Mouse (Mus musculus) left cerebral cortex, postnatal 36 days (tissue): ENCODE data around the gene Rap1b. TPM values are rescaled to one million over a fixed set of nuclear protein-coding genes. Genes with fewer than 3 reads are reported as not detected.

Source experiments
- DNase-seq, 2 experiments: peaks; one replicate each; pipeline ENCODE4 v3.0.0; 2021 to 2022; ENCODE audit warnings: low spot score in 2 of 2, mixed read lengths in 1 of 2
- intact Hi-C: fragments of 180-260 bp; cut with DNase I; formaldehyde crosslinking; loops from one replicate; pipeline ENCODE4 v1.15.1; 2025
- total RNA-seq, 2 experiments: library from RNA; stranded (reverse); gene quantifications; 2 replicates each; pipeline ENCODE4 v1.2.3; 2021

Gene Rap1b
- total RNA-seq, 2 experiments from 2014 or later = 60.2 to 62.8 TPM

- intact Hi-C loops = loop anchor here (2.0 to 10.0 kb wide), 3 partner anchors 51 to 751 kb away; no protein-coding TSS in a partner anchor
- no peak for DNase-seq
Measured at GRCm38 (mm10) chr10:117793436-117794030, 52.3 kb downstream of the Rap1b start.

- peak; percentile 100 for DNase-seq
- intact Hi-C loops = loop anchor here (2.0 to 10.0 kb wide), 3 partner anchors 52 to 752 kb away; no protein-coding TSS in a partner anchor
Measured at GRCm38 (mm10) chr10:117792141-117793091, 53.4 kb downstream of the Rap1b start, which contains the start of gene Nup107. Gene Nup107 (minus strand): TSS chr10:117792705.

- intact Hi-C loops = loop anchor here (5.0 to 10.0 kb wide), 2 partner anchors 321 to 754 kb away; no protein-coding TSS in a partner anchor
Measured at GRCm38 (mm10) chr10:117791171-117791470, 54.7 kb downstream of the Rap1b start.

GRCm38 (mm10) chr10:117790421-117791170 lies 55.2 kb downstream of the Rap1b start:
- intact Hi-C loops = loop anchor here (5.0 to 10.0 kb wide), 2 partner anchors 322 to 754 kb away; no protein-coding TSS in a partner anchor

More at GRCm38 (mm10) chr10:117791171-117791470, 54.7 kb downstream of the Rap1b start:
- DNase-seq = no peak

GRCm38 (mm10) chr10:117790011-117790410 lies 55.8 kb downstream of the Rap1b start:
- intact Hi-C loops = loop anchor here (5.0 to 10.0 kb wide), 2 partner anchors 322 to 755 kb away; no protein-coding TSS in a partner anchor
- no peak for DNase-seq

More at GRCm38 (mm10) chr10:117790421-117791170, 55.2 kb downstream of the Rap1b start:
- DNase-seq = no peak

- no peak for DNase-seq
- intact Hi-C loops = no loop called here
Measured at GRCm38 (mm10) chr10:117784646-117785045, 61.2 kb downstream of the Rap1b start.

- no peak for DNase-seq
- intact Hi-C loops = no loop called here
Measured at GRCm38 (mm10) chr10:117783786-117784420, 61.9 kb downstream of the Rap1b start.

GRCm38 (mm10) chr10:117782491-117783260 lies 63.2 kb downstream of the Rap1b start:
- DNase-seq = no peak
- intact Hi-C loops = no loop called here

- DNase-seq = no peak
- intact Hi-C loops = no loop called here
Measured at GRCm38 (mm10) chr10:117782056-117782455, 63.8 kb downstream of the Rap1b start.

GRCm38 (mm10) chr10:117781021-117781725 lies 64.7 kb downstream of the Rap1b start:
- no peak for DNase-seq
- intact Hi-C loops = no loop called here

- no peak for DNase-seq
- intact Hi-C loops = no loop called here
Measured at GRCm38 (mm10) chr10:117780306-117780911, 65.4 kb downstream of the Rap1b start.

GRCm38 (mm10) chr10:117779581-117780305 lies 66.1 kb downstream of the Rap1b start:
- intact Hi-C loops = no loop called here
- no peak for DNase-seq

- intact Hi-C loops = no loop called here
- no peak for DNase-seq
Measured at GRCm38 (mm10) chr10:117778951-117779350, 66.9 kb downstream of the Rap1b start.

- intact Hi-C loops = no loop called here
- DNase-seq = no peak
Measured at GRCm38 (mm10) chr10:117778328-117778910, 67.4 kb downstream of the Rap1b start.

GRCm38 (mm10) chr10:117777501-117778327 lies 68.1 kb downstream of the Rap1b start:
- intact Hi-C loops = no loop called here
- DNase-seq = no peak

GRCm38 (mm10) chr10:117777103-117777470 lies 68.7 kb downstream of the Rap1b start:
- intact Hi-C loops = no loop called here
- no peak for DNase-seq
